Mouse (Mus musculus): ENCODE measurements around the gene Ddx31.

Gene Ddx31

GRCm38 (mm10) chr2:28863857-28864256 lies 23.7 kb downstream of the Ddx31 start:
- no peak for DNase-seq (ENCODE audit: low read depth, low spot score)

- no peak for DNase-seq (ENCODE audit: low read depth, low spot score)
Measured at GRCm38 (mm10) chr2:28867495-28867894, 27.3 kb downstream of the Ddx31 start.

- DNase-seq (ENCODE audit: low read depth, low spot score) = no peak
Measured at GRCm38 (mm10) chr2:28875554-28875953, 35.3 kb downstream of the Ddx31 start.

GRCm38 (mm10) chr2:28881275-28881674 lies 41.1 kb downstream of the Ddx31 start:
- no peak for DNase-seq (ENCODE audit: low read depth, low spot score)

GRCm38 (mm10) chr2:28882047-28882446 lies 41.8 kb downstream of the Ddx31 start:
- DNase-seq (ENCODE audit: low read depth, low spot score) = no peak

GRCm38 (mm10) chr2:28882826-28883485 lies 42.8 kb downstream of the Ddx31 start:
- no peak for DNase-seq (ENCODE audit: low read depth, low spot score)

- no peak for DNase-seq (ENCODE audit: low read depth, low spot score)
Measured at GRCm38 (mm10) chr2:28884914-28885313, 44.7 kb downstream of the Ddx31 start.

GRCm38 (mm10) chr2:28892796-28893195 lies 52.6 kb downstream of the Ddx31 start:
- DNase-seq (ENCODE audit: low read depth, low spot score) = no peak

GRCm38 (mm10) chr2:28893526-28893925 lies 53.3 kb downstream of the Ddx31 start:
- DNase-seq (ENCODE audit: low read depth, low spot score) = no peak

- no peak for DNase-seq (ENCODE audit: low read depth, low spot score)
Measured at GRCm38 (mm10) chr2:28895876-28896275, 55.7 kb downstream of the Ddx31 start.

GRCm38 (mm10) chr2:28897340-28897899 lies 57.2 kb downstream of the Ddx31 start:
- DNase-seq (ENCODE audit: low read depth, low spot score) = no peak

GRCm38 (mm10) chr2:28902291-28902690 lies 62.1 kb downstream of the Ddx31 start:
- DNase-seq (ENCODE audit: low read depth, low spot score) = no peak

- DNase-seq (ENCODE audit: low read depth, low spot score) = no peak
Measured at GRCm38 (mm10) chr2:28903871-28904270, 63.7 kb downstream of the Ddx31 start.

- no peak for DNase-seq (ENCODE audit: low read depth, low spot score)
Measured at GRCm38 (mm10) chr2:28904786-28905185, 64.6 kb downstream of the Ddx31 start.

- DNase-seq (ENCODE audit: low read depth, low spot score) = no peak
Measured at GRCm38 (mm10) chr2:28905561-28905960, 65.4 kb downstream of the Ddx31 start.

- DNase-seq (ENCODE audit: low read depth, low spot score) = no peak
Measured at GRCm38 (mm10) chr2:28907691-28908388, 67.6 kb downstream of the Ddx31 start.

GRCm38 (mm10) chr2:28908389-28909153 lies 68.4 kb downstream of the Ddx31 start:
- DNase-seq (ENCODE audit: low read depth, low spot score) = no peak

- no peak for DNase-seq (ENCODE audit: low read depth, low spot score)
Measured at GRCm38 (mm10) chr2:28909186-28909817, 69.1 kb downstream of the Ddx31 start.

- no peak for DNase-seq (ENCODE audit: low read depth, low spot score)
Measured at GRCm38 (mm10) chr2:28909818-28910710, 69.9 kb downstream of the Ddx31 start.

GRCm38 (mm10) chr2:28910877-28911276 lies 70.7 kb downstream of the Ddx31 start:
- DNase-seq (ENCODE audit: low read depth, low spot score) = no peak
